Mouse (Mus musculus) gastrocnemius, postnatal 4 days (tissue): ENCODE measurements around the gene Txndc5. TPM values are rescaled to one million over a fixed set of nuclear protein-coding genes. Genes with fewer than 3 reads are reported as not detected.

Experiments used
- DNase-seq, 2 experiments: peaks; one replicate each; pipeline ENCODE4 v3.0.0; 2021 to 2022; ENCODE audit warnings: low spot score in 2 of 2, mixed read lengths in 2 of 2
- total RNA-seq, 2 experiments: library from RNA; stranded (reverse); gene quantifications; 2 replicates each; pipeline ENCODE4 v1.2.3; 2021

The Txndc5 gene
- total RNA-seq, 2 experiments from 2014 or later, result 118 to 121 TPM

- DNase-seq, result no peak
Observed at GRCm38 (mm10) chr13:38527041-38527796, 1.4 kb downstream of the Txndc5 start.

GRCm38 (mm10) chr13:38526116-38526515, 2.5 kb downstream of the Txndc5 start:
- no peak for DNase-seq

- no peak for DNase-seq
Observed at GRCm38 (mm10) chr13:38525261-38525660, 3.4 kb downstream of the Txndc5 start.

- no peak for DNase-seq
Observed at GRCm38 (mm10) chr13:38523231-38523630, 5.4 kb downstream of the Txndc5 start.

GRCm38 (mm10) chr13:38522056-38522654, 6.5 kb downstream of the Txndc5 start:
- no peak for DNase-seq

- no peak for DNase-seq
Observed at GRCm38 (mm10) chr13:38520299-38520698, 8.3 kb downstream of the Txndc5 start.

GRCm38 (mm10) chr13:38516582-38516981, 12.0 kb downstream of the Txndc5 start:
- DNase-seq, result no peak

- DNase-seq, result no peak
Observed at GRCm38 (mm10) chr13:38515845-38516244, 12.8 kb downstream of the Txndc5 start.

- DNase-seq, result no peak
Observed at GRCm38 (mm10) chr13:38515431-38515830, 13.2 kb downstream of the Txndc5 start.

GRCm38 (mm10) chr13:38513921-38514320, 14.7 kb downstream of the Txndc5 start:
- DNase-seq, result no peak

GRCm38 (mm10) chr13:38511979-38512378, 16.6 kb downstream of the Txndc5 start:
- DNase-seq, result peak in 1 of 2 experiments; percentile 49

GRCm38 (mm10) chr13:38509681-38510341, 18.8 kb downstream of the Txndc5 start:
- DNase-seq, result no peak

GRCm38 (mm10) chr13:38506936-38507335, 21.7 kb downstream of the Txndc5 start:
- no peak for DNase-seq

- peak in 1 of 2 experiments; percentile 50 for DNase-seq
Observed at GRCm38 (mm10) chr13:38506320-38506719, 22.3 kb downstream of the Txndc5 start.

- DNase-seq, result peak in 1 of 2 experiments; percentile 37
Observed at GRCm38 (mm10) chr13:38503137-38503849, 25.3 kb downstream of the Txndc5 start.

- DNase-seq, result no peak
Observed at GRCm38 (mm10) chr13:38501314-38501713, 27.3 kb downstream of the Txndc5 start.

- no peak for DNase-seq
Observed at GRCm38 (mm10) chr13:38496715-38497114, 31.9 kb downstream of the Txndc5 start.

GRCm38 (mm10) chr13:38486767-38487166, 41.9 kb downstream of the Txndc5 start:
- DNase-seq, result no peak

- DNase-seq, result no peak
Observed at GRCm38 (mm10) chr13:38484701-38485100, 43.9 kb downstream of the Txndc5 start.

GRCm38 (mm10) chr13:38481021-38481420, 47.6 kb downstream of the Txndc5 start:
- no peak for DNase-seq

- DNase-seq, result peak in 1 of 2 experiments; percentile 25
Observed at GRCm38 (mm10) chr13:38476936-38477335, 51.7 kb downstream of the Txndc5 start.
